Mouse (Mus musculus): Measurements from ENCODE around the gene Csk. TPM values are rescaled to one million over a fixed set of nuclear protein-coding genes. Genes with fewer than 3 reads are reported as not detected.

Csk gene
- polyA plus RNA-seq, 1 experiment from 2014 or later, result 28.6 TPM

GRCm38 (mm10) chr9:57590726-57591125, 62.7 kb downstream of the Csk start:
- H3K9ac ChIP-seq, result no peak overlapping the region

GRCm38 (mm10) chr9:57589224-57590126, 64.0 kb downstream of the Csk start, which contains the start of gene Ulk3:
TSS of gene Ulk3 (plus strand) at chr9:57589452.
- peak within 1 kb of the TSS; percentile 77 for H3K4me2 ChIP-seq
- peak within 1 kb of the TSS; percentile 78 for H3K9ac ChIP-seq
- under 1% methylated on average over 58 of the region's 58 CpGs for WGBS
- peaks cover 18% of the 10 kb centered on the region for H3K4me1 ChIP-seq
- no peaks in the 10 kb centered on the region for H3K27me3 ChIP-seq
- no peaks in the 10 kb centered on the region for H3K9me3 ChIP-seq
- peak within 1 kb of the TSS; percentile 75 for H3K4me3 ChIP-seq (replicated peaks)
- peak within 1 kb of the TSS; percentile 76 for H3K27ac ChIP-seq
- ATAC-seq (ENCODE audit: low FRiP score), result peak; percentile 91
- peaks cover 43% of the 10 kb centered on the region for H3K36me3 ChIP-seq (replicated peaks)

More at GRCm38 (mm10) chr9:57590726-57591125, 62.7 kb downstream of the Csk start:
- H3K4me2 ChIP-seq, result peak overlapping the region; percentile 77; the same call in 1 of the 2 replicates
- H3K36me3 ChIP-seq (replicated peaks), result peaks cover 45% of the 10 kb centered on the region
- WGBS, result 36% methylated on average over 5 of the region's 5 CpGs
- no peak overlapping the region for H3K4me3 ChIP-seq (replicated peaks)
- H3K9me3 ChIP-seq, result no peaks in the 10 kb centered on the region
- H3K27me3 ChIP-seq, result no peaks in the 10 kb centered on the region
- no peak for ATAC-seq (ENCODE audit: low FRiP score)
- H3K27ac ChIP-seq, result no peak overlapping the region
- H3K4me1 ChIP-seq, result peaks cover 18% of the 10 kb centered on the region

- ATAC-seq (ENCODE audit: low FRiP score), result no peak
- no peaks in the 10 kb centered on the region for H3K9me3 ChIP-seq
- no peak overlapping the region for H3K4me2 ChIP-seq
- no peak overlapping the region for H3K4me3 ChIP-seq (replicated peaks)
- peaks cover 69% of the 10 kb centered on the region for H3K36me3 ChIP-seq (replicated peaks)
- H3K27me3 ChIP-seq, result no peaks in the 10 kb centered on the region
- H3K9ac ChIP-seq, result no peak overlapping the region
- peaks cover 10% of the 10 kb centered on the region for H3K4me1 ChIP-seq
- no peak overlapping the region for H3K27ac ChIP-seq
- 86% methylated on average over 3 of the region's 3 CpGs for whole genome bisulfite sequencing
These were observed 68.4 kb downstream of the Csk start for GRCm38 (mm10) chr9:57584991-57585390.

GRCm38 (mm10) chr9:57577144-57577849, 76.1 kb downstream of the Csk start:
- no peak overlapping the region for H3K4me3 ChIP-seq (replicated peaks)
- no peaks in the 10 kb centered on the region for H3K9me3 ChIP-seq
- 89% methylated on average over 6 of the region's 6 CpGs for WGBS
- H3K27me3 ChIP-seq, result no peaks in the 10 kb centered on the region
- H3K27ac ChIP-seq, result no peak overlapping the region
- no peak overlapping the region for H3K4me2 ChIP-seq
- no peaks in the 10 kb centered on the region for H3K4me1 ChIP-seq
- no peak for ATAC-seq (ENCODE audit: low FRiP score)
- no peak overlapping the region for H3K9ac ChIP-seq
- peaks cover 62% of the 10 kb centered on the region for H3K36me3 ChIP-seq (replicated peaks)

Other genes with a start within 250 kb of the Csk start
- 24.4 and 24.7 TPM in 2 replicates for gene Ppcdc, start 213.5 kb downstream of the Csk start, polyA plus RNA-seq (2016; fragmentation: Nextera tagmentation; extraction: Ambion mirVana)
- gene Scamp5, start 185.6 kb downstream of the Csk start, polyA plus RNA-seq (2016; fragmentation: Nextera tagmentation; extraction: Ambion mirVana), result 41.5 and 41.9 TPM in 2 replicates
- 5.5 and 5.7 TPM in 2 replicates for gene Rpp25, start 149.6 kb downstream of the Csk start, polyA plus RNA-seq (2016; fragmentation: Nextera tagmentation; extraction: Ambion mirVana)
- 694 and 697 TPM in 2 replicates for gene Cox5a, start 132.4 kb downstream of the Csk start, polyA plus RNA-seq (2016; fragmentation: Nextera tagmentation; extraction: Ambion mirVana)
- gene Fam219b, start 116.1 kb downstream of the Csk start, polyA plus RNA-seq (2016; fragmentation: Nextera tagmentation; extraction: Ambion mirVana), result 18.2 and 19.3 TPM in 2 replicates
- gene Mpi, start 100.9 kb downstream of the Csk start, polyA plus RNA-seq (2016; fragmentation: Nextera tagmentation; extraction: Ambion mirVana), result 62.3 and 62.5 TPM in 2 replicates
- gene Scamp2, start 92.7 kb downstream of the Csk start, polyA plus RNA-seq (2016; fragmentation: Nextera tagmentation; extraction: Ambion mirVana), result 57.8 and 60.6 TPM in 2 replicates
- gene Ulk3, start 64.2 kb downstream of the Csk start, polyA plus RNA-seq (2016; fragmentation: Nextera tagmentation; extraction: Ambion mirVana), result 19.9 and 24.1 TPM in 2 replicates
- 0.65 TPM in 1 of 2 replicates, not detected in the other for gene Cplx3, start 47.4 kb downstream of the Csk start, polyA plus RNA-seq (2016; fragmentation: Nextera tagmentation; extraction: Ambion mirVana)
- not detected in 2 replicates for gene Lman1l, start 32.9 kb downstream of the Csk start, polyA plus RNA-seq (2016; fragmentation: Nextera tagmentation; extraction: Ambion mirVana)
- not detected in 2 replicates for gene Cyp1a2, start 30.1 kb upstream of the Csk start, polyA plus RNA-seq (2016; fragmentation: Nextera tagmentation; extraction: Ambion mirVana)
- gene Cyp1a1, start 34.3 kb upstream of the Csk start, polyA plus RNA-seq (2016; fragmentation: Nextera tagmentation; extraction: Ambion mirVana), result not detected in 2 replicates
- gene Edc3, start 54.9 kb upstream of the Csk start, polyA plus RNA-seq (2016; fragmentation: Nextera tagmentation; extraction: Ambion mirVana), result 39.4 and 40.2 TPM in 2 replicates
- gene Clk3, start 112.2 kb upstream of the Csk start, polyA plus RNA-seq (2016; fragmentation: Nextera tagmentation; extraction: Ambion mirVana), result 90.2 and 96.7 TPM in 2 replicates
- 20.3 and 20.6 TPM in 2 replicates for gene Arid3b, start 183.2 kb upstream of the Csk start, polyA plus RNA-seq (2016; fragmentation: Nextera tagmentation; extraction: Ambion mirVana)